Mouse (Mus musculus): ENCODE data around the gene Galp.

- TF ChIP-seq CTCF (IDR thresholded peaks at IDR 0.05; ENCODE audit: borderline replicate concordance, insufficient read depth, low read length) (no peak), POLR2A (IDR thresholded peaks at IDR 0.05; ENCODE audit: low read depth, low read length) (no peak)
These were observed 11.5 kb upstream of the Galp start for GRCm38 (mm10) chr7:6185391-6185790.
